Mouse (Mus musculus): Measurements from ENCODE around the gene Npc2. TPM values are rescaled to one million over a fixed set of nuclear protein-coding genes. Genes with fewer than 3 reads are reported as not detected.

Npc2 gene
- polyA plus RNA-seq, 1 experiment from 2014 or later, result 53.0 TPM

Other genes with a start within 250 kb of the Npc2 start
- gene Vsx2, start 203.4 kb downstream of the Npc2 start, polyA plus RNA-seq (2015; fragmentation: Nextera tagmentation; extraction: Ambion mirVana), result 1.5 and 1.9 TPM in 2 replicates
- 13.9 and 14.5 TPM in 2 replicates for gene Abcd4, start 155.7 kb downstream of the Npc2 start, polyA plus RNA-seq (2015; fragmentation: Nextera tagmentation; extraction: Ambion mirVana)
- 0.08 and 0.09 TPM in 2 replicates for gene Vrtn, start 132.1 kb downstream of the Npc2 start, polyA plus RNA-seq (2015; fragmentation: Nextera tagmentation; extraction: Ambion mirVana)
- 7.7 and 10.9 TPM in 2 replicates for gene Syndig1l, start 74.3 kb downstream of the Npc2 start, polyA plus RNA-seq (2015; fragmentation: Nextera tagmentation; extraction: Ambion mirVana)
- gene Isca2, start 99 bp upstream of the Npc2 start, polyA plus RNA-seq (2015; fragmentation: Nextera tagmentation; extraction: Ambion mirVana), result 131 and 137 TPM in 2 replicates
- gene Ltbp2, start 103.4 kb upstream of the Npc2 start, polyA plus RNA-seq (2015; fragmentation: Nextera tagmentation; extraction: Ambion mirVana), result 0.11 TPM in 1 of 2 replicates, not detected in the other
- gene Fcf1, start 197.7 kb upstream of the Npc2 start, polyA plus RNA-seq (2015; fragmentation: Nextera tagmentation; extraction: Ambion mirVana), result 75.7 and 82.0 TPM in 2 replicates
- 37.9 and 38.4 TPM in 2 replicates for gene Arel1, start 197.7 kb upstream of the Npc2 start, polyA plus RNA-seq (2015; fragmentation: Nextera tagmentation; extraction: Ambion mirVana)
- gene Ylpm1, start 223.2 kb upstream of the Npc2 start, polyA plus RNA-seq (2015; fragmentation: Nextera tagmentation; extraction: Ambion mirVana), result 30.3 and 32.1 TPM in 2 replicates